Mouse (Mus musculus) midbrain, embryonic 13.5 days (tissue): ENCODE results near the gene Ctr9. TPM values are rescaled to one million over a fixed set of nuclear protein-coding genes. Genes with fewer than 3 reads are reported as not detected.

Source experiments
- ATAC-seq: fragments of 200-750 bp; cut with Nextera tagmentation; 2 replicates; pipeline ENCODE4 v1.8.0; 2017; ENCODE audit warnings: mild to moderate bottlenecking, moderate TSS enrichment, moderate library complexity
- H3K27ac ChIP-seq: fragments of 300-500 bp; sonication (generic); 2 replicates; pipeline ENCODE4 v1.5.1; 2015; ENCODE audit warnings: inconsistent platforms, mild to moderate bottlenecking, moderate library complexity
- H3K27me3 ChIP-seq: fragments of 300-500 bp; sonication (generic); 2 replicates; pipeline ENCODE4 v1.6.1; 2015; ENCODE audit warnings: mild to moderate bottlenecking, inconsistent platforms
- H3K36me3 ChIP-seq: fragments of 300-500 bp; sonication (generic); 2 replicates; pipeline ENCODE4 v1.6.1; 2015; ENCODE audit warnings: mild to moderate bottlenecking, inconsistent platforms
- H3K4me1 ChIP-seq: fragments of 300-500 bp; sonication (generic); replicated peaks from 2 replicates; pipeline ENCODE4 v1.6.1; 2015; ENCODE audit warnings: inconsistent platforms
- H3K4me2 ChIP-seq: fragments of 300-500 bp; sonication (generic); replicated peaks from 2 replicates; pipeline ENCODE4 v1.6.1; 2015; ENCODE audit warnings: moderate library complexity, mild to moderate bottlenecking, inconsistent platforms
- H3K4me3 ChIP-seq: fragments of 300-500 bp; sonication (generic); replicated peaks from 2 replicates; pipeline ENCODE4 v1.5.1; 2015; ENCODE audit warnings: mild to moderate bottlenecking, inconsistent platforms
- H3K9ac ChIP-seq: fragments of 300-500 bp; sonication (generic); replicated peaks from 2 replicates; pipeline ENCODE4 v1.6.1; 2015; ENCODE audit warnings: mild to moderate bottlenecking, inconsistent platforms
- H3K9me3 ChIP-seq: fragments of 300-500 bp; sonication (generic); 2 replicates; pipeline ENCODE4 v1.6.1; 2016; ENCODE audit warnings: mild to moderate bottlenecking, inconsistent platforms
- WGBS: fragments of 180-500 bp; shearing (Covaris S2); methylation state at CpG from one replicate; pipeline ENCODE4 v1.1.7; 2015; 5-methylcytosine and 5-hydroxymethylcytosine counted together
- polyA plus RNA-seq: library from polyadenylated mRNA; unstranded; fragments of >200 nt; fragmentation: Nextera tagmentation; extraction: Ambion mirVana; gene quantifications from 2 replicates; pipeline ENCODE4 v1.2.1, GENCODE M21; 2015

The Ctr9 gene
- polyA plus RNA-seq, 1 experiment from 2014 or later = 99.7 TPM

- Histone ChIP-seq H3K9ac (peak overlapping the region; percentile 100; the same call in 1 of the 2 replicates), H3K27ac (no peak overlapping the region), H3K36me3 (peaks cover 60% of the 10 kb centered on the region), H3K27me3 (no peaks in the 10 kb centered on the region), H3K4me2 (peak overlapping the region; percentile 92), H3K4me1 (peaks cover 39% of the 10 kb centered on the region), H3K9me3 (no peaks in the 10 kb centered on the region), H3K4me3 (peak overlapping the region; percentile 99)
- no peak for ATAC-seq
- 87% methylated on average over 8 of the region's 8 CpGs for WGBS
These were observed 51.3 kb downstream of the Ctr9 start for GRCm38 (mm10) chr7:111080026-111080425.

DNA sequence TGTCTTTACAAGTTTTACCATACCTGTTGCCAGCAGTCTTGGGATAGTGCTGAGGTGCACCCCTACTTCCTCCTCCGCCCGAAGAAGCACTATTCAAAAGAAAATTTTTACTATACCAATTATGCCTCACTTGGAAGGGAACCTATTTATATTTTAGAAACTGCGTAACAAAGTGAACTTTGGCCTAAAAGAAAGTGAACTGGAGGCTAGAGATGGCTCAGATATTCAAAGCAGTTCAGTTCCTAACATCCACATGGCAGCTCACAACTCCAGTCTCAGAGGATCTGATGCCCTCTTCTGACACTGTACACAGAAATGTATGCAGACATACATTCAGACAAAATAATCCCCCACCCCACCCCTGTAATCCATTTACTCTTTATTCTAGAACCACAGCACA is 52.1 kb downstream of the Ctr9 start:
- Histone ChIP-seq H3K4me1 (peaks cover 39% of the 10 kb centered on the region), H3K9me3 (no peaks in the 10 kb centered on the region), H3K27me3 (no peaks in the 10 kb centered on the region), H3K9ac (peak overlapping the region; percentile 100), H3K4me3 (peak overlapping the region; percentile 99), H3K4me2 (peak overlapping the region; percentile 92), H3K36me3 (peaks cover 54% of the 10 kb centered on the region), H3K27ac (no peak overlapping the region)
- WGBS = 90% methylated on average over 3 of the region's 3 CpGs
- ATAC-seq = no peak

DNA sequence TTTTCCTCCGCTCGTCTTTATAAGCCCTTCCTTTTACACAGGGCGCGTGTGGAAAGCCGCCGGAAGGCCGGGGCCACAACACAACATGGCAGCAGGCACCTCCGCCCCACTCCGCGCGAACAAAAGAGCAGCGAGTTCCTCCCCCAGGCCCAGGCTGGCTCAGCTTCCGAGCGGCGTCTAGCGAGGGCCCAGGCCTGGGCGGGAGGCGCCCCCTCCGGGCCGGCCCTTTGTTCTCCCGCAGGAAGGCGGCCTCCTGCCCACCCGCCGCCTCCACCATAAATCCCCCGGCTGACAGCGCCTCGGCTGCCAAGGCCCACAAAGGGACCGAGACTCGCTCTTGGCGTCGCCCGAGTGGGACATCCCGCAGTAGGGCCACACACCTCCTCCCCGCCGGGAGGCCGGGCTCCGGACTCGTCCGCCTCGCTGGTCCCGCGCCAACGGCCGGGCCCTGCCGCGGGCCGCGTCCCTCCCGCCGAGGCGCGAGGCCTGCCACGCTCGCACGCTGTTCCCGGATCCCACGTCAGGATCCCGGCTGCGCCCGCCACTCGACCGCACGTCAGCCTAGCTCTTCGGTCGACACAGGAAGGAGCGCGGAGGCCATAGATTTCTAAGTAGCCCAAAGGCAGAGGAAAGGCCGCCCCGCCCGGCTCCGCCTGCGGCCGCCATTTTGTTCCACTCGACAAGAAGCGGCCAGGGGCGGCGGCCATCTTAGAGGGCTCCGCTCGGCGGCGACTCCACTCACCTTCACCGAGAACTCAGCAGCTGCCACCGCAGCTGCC is 53.5 kb downstream of the Ctr9 start:
- peak overlapping the region; percentile 100 for H3K27ac ChIP-seq
- H3K4me2 ChIP-seq = peak overlapping the region; percentile 92
- peaks cover 40% of the 10 kb centered on the region for H3K36me3 ChIP-seq
- H3K27me3 ChIP-seq = no peaks in the 10 kb centered on the region
- H3K4me1 ChIP-seq = peaks cover 39% of the 10 kb centered on the region
- under 1% methylated on average over 83 of the region's 83 CpGs for WGBS
- H3K4me3 ChIP-seq = peak overlapping the region; percentile 99
- peak overlapping the region; percentile 100 for H3K9ac ChIP-seq
- peak; percentile 82 for ATAC-seq
- H3K9me3 ChIP-seq = no peaks in the 10 kb centered on the region

DNA sequence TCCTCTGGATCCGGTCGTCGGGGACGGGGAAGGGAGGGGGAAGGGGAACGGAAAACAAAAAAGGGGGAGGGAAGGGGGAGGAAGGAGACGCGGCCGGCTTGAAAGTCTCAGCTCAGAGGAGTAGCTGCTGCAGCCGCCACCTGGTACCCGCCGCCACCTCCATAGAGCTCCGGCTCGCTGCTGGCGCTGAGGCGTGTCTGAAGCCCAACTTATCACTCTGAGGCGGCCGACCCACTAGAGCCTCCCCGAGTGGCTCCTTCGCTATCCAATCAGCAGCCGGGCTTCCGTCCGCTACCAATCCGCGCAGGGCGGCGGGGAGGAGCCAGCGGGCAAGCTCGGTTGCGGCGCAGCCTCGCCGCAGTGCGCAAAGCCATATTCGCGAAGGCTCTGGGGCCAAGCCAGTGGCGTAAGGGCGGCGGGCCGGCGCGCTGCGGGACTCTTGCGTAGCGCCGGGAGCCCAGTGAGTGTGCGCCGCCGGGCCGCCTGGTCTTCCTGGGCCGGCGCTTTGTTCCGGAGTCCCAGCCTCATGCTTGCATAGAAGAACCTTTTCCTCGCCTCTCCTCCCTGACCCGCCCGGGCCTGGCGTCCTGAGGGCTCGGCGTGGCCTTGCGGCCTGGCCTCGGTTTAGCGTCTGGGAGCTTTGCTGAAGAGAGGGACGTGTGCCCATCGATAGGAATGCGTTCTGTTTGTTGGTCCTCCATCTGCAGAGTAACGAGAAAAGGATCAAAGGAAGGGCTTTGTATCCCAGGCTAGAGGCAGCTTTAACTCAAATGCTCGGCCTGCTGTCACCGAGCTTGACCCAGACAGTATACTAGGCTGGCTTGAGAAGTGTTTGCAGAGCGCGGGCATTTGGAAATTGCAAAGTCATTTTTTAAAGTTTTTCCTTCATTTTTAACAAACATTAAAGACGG is 54.3 kb downstream of the Ctr9 start, which contains the start of gene Eif4g2:
Gene Eif4g2, minus strand, starts transcription at position 209 of the 911 bp plus-strand sequence.
- H3K9ac ChIP-seq = peak within 1 kb of the TSS; percentile 100
- peaks cover 32% of the 10 kb centered on the region for H3K36me3 ChIP-seq
- peak within 1 kb of the TSS; percentile 100 for H3K27ac ChIP-seq
- peaks cover 31% of the 10 kb centered on the region for H3K4me1 ChIP-seq
- peak within 1 kb of the TSS; percentile 99 for H3K4me3 ChIP-seq
- under 1% methylated on average over 70 of the region's 70 CpGs for WGBS
- H3K9me3 ChIP-seq = no peaks in the 10 kb centered on the region
- no peaks in the 10 kb centered on the region for H3K27me3 ChIP-seq
- peak within 1 kb of the TSS; percentile 92 for H3K4me2 ChIP-seq
- peak; percentile 99 for ATAC-seq

GRCm38 (mm10) chr7:111083733-111084120 is 55.0 kb downstream of the Ctr9 start:
- Histone ChIP-seq H3K36me3 (peaks cover 27% of the 10 kb centered on the region), H3K9ac (peak overlapping the region; percentile 86), H3K4me1 (peaks cover 29% of the 10 kb centered on the region), H3K9me3 (no peaks in the 10 kb centered on the region), H3K4me3 (peak overlapping the region; percentile 99), H3K27ac (peak overlapping the region; percentile 100), H3K4me2 (peak overlapping the region; percentile 64), H3K27me3 (no peaks in the 10 kb centered on the region)
- WGBS = 10% methylated on average over 4 of the region's 4 CpGs
- ATAC-seq = no peak

GRCm38 (mm10) chr7:111084443-111084842 is 55.7 kb downstream of the Ctr9 start:
- H3K4me2 ChIP-seq = no peak overlapping the region
- WGBS = 69% methylated on average over 2 of the region's 2 CpGs
- peaks cover 22% of the 10 kb centered on the region for H3K4me1 ChIP-seq
- H3K27me3 ChIP-seq = no peaks in the 10 kb centered on the region
- H3K4me3 ChIP-seq = no peak overlapping the region
- H3K27ac ChIP-seq = no peak overlapping the region
- peaks cover 20% of the 10 kb centered on the region for H3K36me3 ChIP-seq
- no peak overlapping the region for H3K9ac ChIP-seq
- no peaks in the 10 kb centered on the region for H3K9me3 ChIP-seq
- no peak for ATAC-seq

GRCm38 (mm10) chr7:111085153-111085552 is 56.4 kb downstream of the Ctr9 start:
- Histone ChIP-seq H3K36me3 (peaks cover 13% of the 10 kb centered on the region), H3K27ac (no peak overlapping the region), H3K4me2 (no peak overlapping the region), H3K4me1 (peaks cover 15% of the 10 kb centered on the region), H3K9me3 (no peaks in the 10 kb centered on the region), H3K4me3 (no peak overlapping the region), H3K27me3 (no peaks in the 10 kb centered on the region), H3K9ac (no peak overlapping the region)
- ATAC-seq = no peak

- no peak for ATAC-seq
- H3K27ac ChIP-seq = no peak overlapping the region
- no peak overlapping the region for H3K4me3 ChIP-seq
- H3K27me3 ChIP-seq = no peaks in the 10 kb centered on the region
- no peak overlapping the region for H3K4me2 ChIP-seq
- H3K9me3 ChIP-seq = no peaks in the 10 kb centered on the region
- 82% methylated on average over 2 of the region's 2 CpGs for WGBS
- H3K4me1 ChIP-seq = no peaks in the 10 kb centered on the region
- no peaks in the 10 kb centered on the region for H3K36me3 ChIP-seq
- no peak overlapping the region for H3K9ac ChIP-seq
These were observed 66.4 kb downstream of the Ctr9 start for GRCm38 (mm10) chr7:111095169-111095568.

- Histone ChIP-seq H3K27me3 (no peaks in the 10 kb centered on the region), H3K4me2 (no peak overlapping the region), H3K27ac (no peak overlapping the region), H3K4me3 (no peak overlapping the region), H3K9me3 (no peaks in the 10 kb centered on the region), H3K4me1 (no peaks in the 10 kb centered on the region), H3K9ac (no peak overlapping the region), H3K36me3 (no peaks in the 10 kb centered on the region)
- no peak for ATAC-seq
- WGBS = 90% methylated on average over 1 of the region's 1 CpGs
These were observed 69.4 kb downstream of the Ctr9 start for GRCm38 (mm10) chr7:111098196-111098595.

Other genes starting within 250 kb of the Ctr9 start
- 24.8 and 25.7 TPM in 2 replicates for gene Rnf141, start 184.5 kb upstream of the Ctr9 start, polyA plus RNA-seq
- gene Lyve1, start 165.7 kb upstream of the Ctr9 start, polyA plus RNA-seq = 4.2 and 5.3 TPM in 2 replicates
- gene Mrvi1, start 46.5 kb upstream of the Ctr9 start, polyA plus RNA-seq = 0.62 and 0.86 TPM in 2 replicates
- 1,301 and 1,321 TPM in 2 replicates for gene Eif4g2, start 54.1 kb downstream of the Ctr9 start, polyA plus RNA-seq